Mouse (Mus musculus) c-Kit-negative CD71-positive TER-119-positive erythroid progenitor cells, embryonic 14.5 days (primary cell): Measurements from ENCODE around the gene Enthd1.
"Not testable (repeated sequence)": the region's sequence is repeated elsewhere in the genome, so short reads cannot be mapped to it uniquely, and the experiment has no call there.

Source experiments
- DNase-seq: peaks from one replicate; pipeline ENCODE4 v3.0.0-alpha.2; 2013; ENCODE audit warnings: low read depth, low spot score

Enthd1 gene

DNA sequence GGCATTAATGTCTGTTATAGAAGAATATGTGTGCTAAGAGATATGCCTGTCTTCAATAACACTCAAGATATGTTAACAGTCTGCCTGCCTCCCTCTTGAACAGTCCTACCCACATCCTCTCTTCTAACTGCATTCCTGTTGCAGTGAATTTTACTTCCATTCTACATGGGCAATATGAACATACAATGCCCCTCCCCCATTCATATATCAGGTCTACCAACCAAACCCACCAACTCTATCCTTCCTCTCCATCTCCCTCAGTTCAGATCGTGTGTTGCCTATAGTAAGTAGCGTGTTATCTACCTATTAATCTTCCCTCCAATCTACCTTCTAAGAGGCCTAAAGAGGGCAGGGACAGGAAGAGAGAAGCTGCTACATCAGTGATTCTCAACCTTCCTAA is 26.9 kb downstream of the Enthd1 start:
- no peak for DNase-seq

GRCm38 (mm10) chr15:80536051-80536450 is 28.9 kb downstream of the Enthd1 start:
- DNase-seq: no peak

DNA sequence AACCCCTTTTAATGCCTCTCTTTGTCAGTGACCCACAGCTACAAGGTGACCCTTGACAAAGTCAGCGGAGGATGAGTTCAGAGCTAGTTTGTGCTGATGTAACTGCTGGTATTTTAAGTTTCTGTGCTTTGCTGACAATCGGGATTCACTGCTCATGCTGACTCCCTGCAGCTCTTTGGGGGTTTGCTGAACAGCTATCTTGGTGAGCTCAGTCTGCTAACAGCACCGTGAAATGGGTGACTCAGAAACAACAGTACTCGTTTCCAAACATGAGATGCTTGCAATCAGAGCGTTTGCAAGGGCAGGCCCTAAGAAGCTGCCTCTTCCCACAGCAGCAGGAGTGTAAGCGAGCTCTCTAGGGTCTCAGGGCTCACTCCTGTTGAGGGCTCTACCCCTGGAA is 31.7 kb downstream of the Enthd1 start:
- DNase-seq: no peak

- DNase-seq: peak; percentile 48
These were observed 32.5 kb downstream of the Enthd1 start for GRCm38 (mm10) chr15:80532281-80533072.

DNA sequence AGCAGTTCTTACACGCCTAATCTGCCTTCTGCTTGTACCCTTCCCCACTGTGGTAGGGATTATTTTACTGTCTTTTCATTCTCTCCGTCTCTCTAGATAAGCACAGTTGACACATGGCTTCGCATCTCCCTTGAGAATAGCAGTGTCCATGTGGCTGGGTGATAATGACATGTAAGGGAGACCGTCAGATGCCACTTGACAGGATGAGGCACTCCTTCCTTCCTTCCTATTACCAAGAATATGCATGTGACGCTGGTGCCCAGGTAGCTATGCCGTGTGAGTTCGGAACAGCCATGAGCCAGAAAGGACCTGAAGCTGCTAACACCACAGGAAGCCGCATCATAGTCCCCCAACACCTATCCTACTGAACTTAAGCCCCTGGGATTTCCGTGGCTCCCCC is 33.9 kb downstream of the Enthd1 start:
- no peak for DNase-seq

DNA sequence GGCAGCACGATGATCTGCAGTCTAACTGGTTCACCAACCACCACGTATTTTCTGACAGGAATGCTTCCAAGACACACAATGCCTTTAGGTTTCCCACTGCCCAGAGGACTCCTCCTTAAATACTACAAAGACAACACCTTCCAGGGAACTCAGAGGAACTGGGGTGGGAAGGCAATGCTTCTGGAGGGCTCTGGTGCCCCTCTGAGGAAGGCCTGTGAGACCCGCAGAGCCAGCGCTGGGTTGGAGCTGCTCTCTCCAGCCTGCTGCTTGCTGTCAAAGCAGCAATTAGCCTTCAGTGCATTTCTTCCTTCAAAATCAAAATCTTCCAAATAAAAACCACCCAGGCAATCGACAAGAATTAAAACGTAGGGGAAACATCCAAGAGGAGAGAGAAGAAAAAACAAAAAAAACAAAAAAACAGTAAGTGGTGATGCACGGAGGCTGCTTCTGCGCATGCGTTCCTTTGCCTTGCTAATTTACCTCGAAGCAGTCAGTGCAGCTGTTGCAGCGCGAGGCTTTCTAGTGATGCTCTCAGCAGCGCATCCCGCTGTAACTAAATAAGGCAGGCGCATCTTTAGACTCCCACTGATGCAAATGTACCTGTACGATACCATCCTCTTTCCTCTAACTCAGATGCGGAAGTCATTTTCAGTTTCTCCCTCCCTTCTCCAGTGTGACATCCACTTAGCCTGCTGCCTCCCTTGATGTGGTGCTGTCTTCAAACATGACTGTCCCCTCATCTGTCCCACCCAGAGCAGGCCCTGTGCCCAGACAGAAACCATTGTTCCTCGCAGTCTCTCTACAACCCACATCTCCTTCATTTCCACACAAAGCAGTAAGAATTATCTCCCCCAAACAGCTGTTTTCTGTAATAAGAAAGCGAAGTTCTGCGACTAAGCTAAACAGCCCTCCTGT is 34.7 kb downstream of the Enthd1 start:
- DNase-seq: no peak

- DNase-seq: no peak
These were observed 43.1 kb downstream of the Enthd1 start for GRCm38 (mm10) chr15:80521661-80522388.

GRCm38 (mm10) chr15:80519931-80520330 is 45.0 kb downstream of the Enthd1 start:
- DNase-seq: no peak

DNA sequence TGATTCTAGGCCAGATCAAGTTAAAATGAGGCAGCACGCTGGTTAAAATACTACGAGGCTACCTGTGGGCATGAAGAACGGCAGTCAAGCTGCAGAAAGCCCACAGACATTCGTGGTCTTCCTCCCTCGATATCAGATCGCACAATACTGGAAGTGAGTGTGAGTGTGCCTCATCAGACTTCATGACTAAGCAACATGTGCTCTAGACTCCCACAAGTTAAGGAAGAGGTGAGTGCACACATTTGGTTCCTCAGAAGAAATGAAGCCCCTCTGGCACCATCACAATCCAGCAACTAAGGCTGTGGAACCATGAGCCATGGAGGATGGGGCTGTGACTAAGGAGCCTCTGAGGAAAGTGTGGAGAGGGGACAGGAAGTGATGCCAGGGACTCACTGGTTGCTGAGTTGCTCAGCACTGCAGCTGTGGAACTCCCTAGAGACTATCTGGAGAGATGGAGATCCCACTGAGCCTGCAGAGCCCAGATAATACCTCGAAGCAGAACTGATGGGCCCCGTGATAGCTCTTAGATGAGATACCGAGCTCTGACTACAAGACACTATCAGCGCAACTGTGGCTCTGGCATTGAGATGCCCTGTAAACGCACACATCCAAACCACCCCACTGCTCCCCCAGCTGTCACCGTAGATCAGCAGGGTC is 46.3 kb downstream of the Enthd1 start:
- peak; percentile 36 for DNase-seq

DNA sequence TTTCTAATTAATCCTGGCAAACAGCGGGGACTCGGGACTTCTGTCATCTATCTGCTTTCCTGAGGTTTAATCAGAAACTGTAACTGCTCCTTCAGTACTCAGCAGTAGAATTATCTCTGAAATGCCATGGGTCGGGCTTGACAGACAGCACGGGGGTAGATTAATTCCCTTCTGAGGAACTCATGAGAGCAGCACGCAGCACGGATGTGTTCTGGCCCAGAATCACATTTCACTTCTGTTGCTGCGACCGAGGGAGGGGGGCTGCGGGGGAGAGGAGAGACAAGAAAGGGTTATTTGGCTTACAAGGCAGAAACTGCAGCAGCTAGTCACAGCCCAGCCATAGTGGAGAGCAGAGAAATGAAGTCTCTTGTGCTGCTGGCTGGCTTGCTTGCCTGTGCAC is 47.0 kb downstream of the Enthd1 start:
- DNase-seq: no peak

- DNase-seq: no peak
These were observed 48.4 kb downstream of the Enthd1 start for GRCm38 (mm10) chr15:80516525-80516924.

- DNase-seq: no peak
These were observed 59.9 kb downstream of the Enthd1 start for GRCm38 (mm10) chr15:80505086-80505485.

GRCm38 (mm10) chr15:80503155-80503554 is 61.8 kb downstream of the Enthd1 start:
- DNase-seq: not testable (repeated sequence)

DNA sequence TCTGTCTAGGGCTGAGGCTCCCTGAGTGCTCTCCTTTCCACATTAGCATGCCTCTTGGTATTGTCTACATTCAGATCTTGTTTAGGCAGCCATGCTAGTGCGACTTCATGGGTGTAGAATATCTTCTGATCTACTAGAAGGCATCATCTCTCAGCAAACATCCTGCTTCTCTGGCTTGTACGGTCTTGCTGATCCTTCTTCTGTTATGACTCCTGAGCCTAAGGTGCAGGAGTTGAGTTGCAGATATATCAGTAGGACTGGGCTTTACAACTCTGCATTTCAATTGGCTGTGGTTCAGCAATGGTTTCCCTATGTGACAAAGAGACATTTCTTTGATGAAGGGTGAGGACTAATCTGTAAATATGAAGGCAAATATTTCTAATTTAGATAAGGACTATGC is 62.2 kb downstream of the Enthd1 start:
- DNase-seq: no peak

DNA sequence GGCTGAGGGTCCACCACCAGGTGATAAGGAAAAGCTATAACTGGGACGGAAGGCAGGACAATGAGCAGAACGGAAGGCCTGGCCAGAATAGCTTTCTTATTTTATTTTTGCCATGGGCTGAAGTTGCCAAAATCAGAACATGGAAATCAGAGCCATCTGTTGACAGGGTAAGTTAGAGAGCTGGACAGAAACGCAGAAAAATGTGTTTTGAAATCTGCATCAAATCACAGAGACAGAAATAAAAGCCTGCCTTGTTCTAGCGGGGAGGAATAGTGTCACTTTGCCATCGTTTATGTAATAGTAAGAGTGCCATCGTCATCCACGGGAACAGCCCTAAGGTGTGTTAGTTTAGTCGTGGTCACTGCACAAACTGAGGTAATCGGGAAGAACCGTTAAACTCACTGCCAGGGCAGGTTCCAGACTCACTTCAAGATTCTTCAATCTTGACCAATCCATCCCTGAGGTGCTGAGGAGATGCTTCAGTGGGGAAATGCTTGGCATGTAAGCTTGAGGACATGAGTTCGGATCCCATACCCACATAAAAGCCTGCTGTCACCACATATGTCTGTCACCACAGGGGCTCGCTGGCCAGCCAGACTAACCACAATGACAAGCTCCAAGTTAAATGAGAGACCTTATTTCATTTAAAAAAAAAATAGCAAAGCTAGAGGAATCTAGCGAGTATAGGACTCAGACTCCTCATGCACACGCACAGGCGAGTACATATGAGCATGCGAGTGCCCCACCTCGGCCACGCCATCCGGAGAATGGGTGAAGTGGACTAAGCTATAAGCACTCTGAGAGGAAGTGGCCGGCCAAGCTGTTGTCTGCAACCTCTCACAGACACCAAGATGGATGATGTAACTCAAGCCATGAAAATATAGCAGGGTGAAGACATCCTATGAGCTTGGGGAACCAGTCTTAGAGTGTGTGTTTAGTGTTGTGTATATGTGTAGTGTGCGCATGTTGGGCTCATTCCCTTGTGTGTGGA is 63.6 kb downstream of the Enthd1 start:
- no peak for DNase-seq

- DNase-seq: no peak
These were observed 64.5 kb downstream of the Enthd1 start for GRCm38 (mm10) chr15:80500426-80500825.

- not testable (repeated sequence) for DNase-seq
These were observed 67.2 kb downstream of the Enthd1 start for GRCm38 (mm10) chr15:80497733-80498132.

DNA sequence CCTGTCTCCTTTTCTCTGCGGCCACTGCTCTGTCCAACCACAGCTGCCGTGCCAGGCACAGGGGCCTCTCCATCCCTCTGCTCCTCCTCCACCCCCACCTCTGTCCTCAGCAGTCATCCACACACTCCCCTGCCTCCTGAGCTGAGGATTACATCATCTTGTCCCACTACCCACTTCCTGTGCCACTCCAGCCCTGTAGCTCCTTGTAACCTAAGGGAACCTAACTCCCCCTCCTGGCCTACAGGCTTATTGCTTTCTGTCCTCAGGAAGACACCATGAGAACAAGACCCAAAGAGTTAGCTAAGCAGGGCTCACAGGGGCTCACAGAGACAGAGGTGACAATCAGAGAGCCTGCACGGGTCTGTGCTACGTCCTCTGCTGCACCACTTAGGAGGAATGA is 73.5 kb downstream of the Enthd1 start:
- DNase-seq: no peak

DNA sequence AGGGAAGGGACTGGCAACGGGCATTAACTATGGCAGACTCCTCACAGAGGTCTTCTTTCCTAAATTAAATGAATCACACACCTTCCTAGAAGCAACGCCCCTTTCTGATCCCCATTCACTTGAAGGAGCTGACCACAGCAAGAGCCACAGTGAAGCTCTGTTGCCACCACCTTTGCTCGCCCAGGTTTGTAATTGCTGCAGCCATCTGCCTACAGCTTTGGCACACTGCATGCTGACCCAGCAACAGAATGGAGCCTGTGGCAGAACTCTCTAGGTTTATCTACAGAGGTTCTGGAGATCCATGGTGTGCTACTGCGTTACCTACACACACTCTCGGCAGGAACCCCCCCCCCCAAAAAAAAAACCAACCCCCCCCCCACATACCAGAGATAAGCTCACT is 74.8 kb downstream of the Enthd1 start:
- no peak for DNase-seq

GRCm38 (mm10) chr15:80488658-80489057 is 76.3 kb downstream of the Enthd1 start:
- no peak for DNase-seq
